ENCODE assay signal across 17 mouse cellular contexts in genomic region chr7:100407677-100408076, GRCm38 (mm10).
"Had no signal": no experiment of that assay in that cellular context is flagged by ENCODE, and none has a peak within 500 bp of the region (broad histone marks: within the 10 kb centered on the region; RNA-seq: fewer than 3 reads in every experiment).

No protein-coding gene starts in this region.

- H3K4me2 ChIP-seq: lung, embryonic 15.5 days; midbrain, embryonic 11.5 days; midbrain, embryonic 13.5 days; midbrain, embryonic 15.5 days; neural tube, embryonic 12.5 days; stomach, embryonic 15.5 days had no signal

- H3K9ac ChIP-seq: lung, embryonic 15.5 days; midbrain, embryonic 13.5 days; midbrain, embryonic 15.5 days; neural tube, embryonic 12.5 days; stomach, embryonic 15.5 days had no signal

- ATAC-seq: lung, postnatal 0 days; midbrain, embryonic 13.5 days; midbrain, embryonic 15.5 days had no signal

- H3K9me3 ChIP-seq: lung, embryonic 15.5 days; megakaryocyte, embryonic 14.5 days; midbrain, embryonic 13.5 days; midbrain, embryonic 15.5 days; neural tube, embryonic 12.5 days; stomach, embryonic 15.5 days had no signal

- H3K4me3 ChIP-seq: lung, embryonic 15.5 days; megakaryocyte, embryonic 14.5 days; midbrain, embryonic 13.5 days; midbrain, embryonic 15.5 days; neural tube, embryonic 12.5 days; stomach, embryonic 15.5 days had no signal

- DNase-seq: lung, adult 2 months; lung, postnatal 14 days; lung, postnatal 36 days; right cerebral cortex, postnatal 14 days; thymus, adult 2 months; thymus, postnatal 25 days; thymus, postnatal 4 days had no signal

- H3K27me3 ChIP-seq: lung, embryonic 15.5 days; megakaryocyte, embryonic 14.5 days; midbrain, embryonic 13.5 days; midbrain, embryonic 15.5 days; neural tube, embryonic 12.5 days; stomach, embryonic 15.5 days had no signal

- H3K27ac ChIP-seq: lung, embryonic 15.5 days; macrophage; midbrain, embryonic 13.5 days; midbrain, embryonic 15.5 days; neural tube, embryonic 12.5 days; stomach, embryonic 15.5 days; stomach, postnatal 0 days had no signal

- H3K4me1 ChIP-seq: lung, embryonic 15.5 days; megakaryocyte, embryonic 14.5 days; midbrain, embryonic 13.5 days; midbrain, embryonic 15.5 days; neural tube, embryonic 12.5 days; stomach, embryonic 15.5 days had no signal
